Mouse (Mus musculus): ENCODE data around the gene Met. TPM values are rescaled to one million over a fixed set of nuclear protein-coding genes. Genes with fewer than 3 reads are reported as not detected.

The Met gene
- total and polyA plus RNA-seq, 3 experiments = 0.13 to 0.53 (median 0.26) TPM

GRCm38 (mm10) chr6:17548786-17549185 is 85.2 kb downstream of the Met start:
- Histone ChIP-seq H3K27ac (ENCODE audit: insufficient read depth, low read depth) (no peak overlapping the region), H3K9ac (ENCODE audit: insufficient read depth, low read depth) (no peak overlapping the region), H3K9me3 (replicated peaks; ENCODE audit: low read length) (no peaks in the 10 kb centered on the region), H3K79me2 (replicated peaks; ENCODE audit: control insufficient read depth, extremely low read depth, insufficient read depth, poor library complexity, severe bottlenecking) (no peaks in the 10 kb centered on the region), H3K4me2 (ENCODE audit: insufficient read depth, low read depth, poor library complexity, severe bottlenecking) (no peak overlapping the region), H3K4me3 (replicated peaks in 1 of 3; ENCODE audit: low read depth in 2 of 3, low read length in 2 of 3, poor library complexity in 1 of 3) (no peak overlapping the region), H3K36me3 (replicated peaks in 1 of 2; ENCODE audit: control insufficient read depth in 1 of 2, insufficient read depth in 1 of 2, low read length in 1 of 2) (no peaks in the 10 kb centered on the region), H3K4me1 (ENCODE audit: control insufficient read depth in 1 of 2, insufficient read depth in 2 of 2) (peaks cover 2 to 11% of the 10 kb centered on the region in 2 experiments; a peak in 2 of 4 replicates), H3K27me3 (replicated peaks) (no peaks in the 10 kb centered on the region)
- TF ChIP-seq ZKSCAN1 (IDR thresholded peaks at IDR 0.05; ENCODE audit: borderline replicate concordance, low read depth, low read length) (no peak), BHLHE40 (IDR thresholded peaks at IDR 0.05; ENCODE audit: low read depth, low read length) (no peak), ZC3H11A (IDR thresholded peaks at IDR 0.05; ENCODE audit: low read depth, low read length) (no peak), KAT2A (IDR thresholded peaks at IDR 0.05; ENCODE audit: insufficient replicate concordance, low read length) (no peak), MEF2A (IDR thresholded peaks at IDR 0.05; ENCODE audit: borderline replicate concordance, low read depth, low read length) (no peak), NRF1 (IDR thresholded peaks at IDR 0.05; ENCODE audit: low read depth, low read length) (no peak), POLR2A (IDR thresholded peaks at IDR 0.05; ENCODE audit: low read depth, low read length) (no peak), MXI1 (IDR thresholded peaks at IDR 0.05; ENCODE audit: low read depth, low read length) (no peak), UBTF (IDR thresholded peaks at IDR 0.05; ENCODE audit: low read depth, low read length) (no peak), USF1 (IDR thresholded peaks at IDR 0.05; ENCODE audit: low read depth, low read length) (no peak), SIN3A (IDR thresholded peaks at IDR 0.05; ENCODE audit: low read length) (no peak), MYC (IDR thresholded peaks at IDR 0.05; ENCODE audit: low read depth, low read length) (no peak), E2F4 (IDR thresholded peaks at IDR 0.05; ENCODE audit: insufficient replicate concordance, low read depth, low read length) (no peak), PAX5 (IDR thresholded peaks at IDR 0.05; ENCODE audit: low read length) (no peak)
- no peak for DNase-seq (ENCODE audit: extremely low read depth)
- dilution Hi-C loops (cut with MboI; ENCODE audit: extremely low pct_ligation_motif_present, extremely low pct_unique_long_range_greater_than_20kb, low sequenced_read_pairs) (no loop called here), in situ Hi-C loops (cut with MboI; ENCODE audit: low pct_ligation_motif_present, low pct_unique_long_range_greater_than_20kb, low sequenced_read_pairs) (no loop called here)

- dilution Hi-C loops (cut with MboI; ENCODE audit: extremely low pct_ligation_motif_present, extremely low pct_unique_long_range_greater_than_20kb, low sequenced_read_pairs) = no loop called here
- H3K36me3 ChIP-seq (replicated peaks in 1 of 2; ENCODE audit: control insufficient read depth in 1 of 2, insufficient read depth in 1 of 2, low read length in 1 of 2) = no peaks in the 10 kb centered on the region
Observed at GRCm38 (mm10) chr6:17549645-17550044, 86.0 kb downstream of the Met start.

More at GRCm38 (mm10) chr6:17549645-17550044, 86.0 kb downstream of the Met start:
- no peak overlapping the region for H3K9ac ChIP-seq (ENCODE audit: insufficient read depth, low read depth)
- in situ Hi-C loops (cut with MboI; ENCODE audit: low pct_ligation_motif_present, low pct_unique_long_range_greater_than_20kb, low sequenced_read_pairs) = no loop called here
- no peak for DNase-seq (ENCODE audit: extremely low read depth)
- no peaks in the 10 kb centered on the region for H3K27me3 ChIP-seq (replicated peaks)
- TF ChIP-seq RCOR1 (conservative IDR thresholded peaks at IDR 0.05; ENCODE audit: low read depth, low read length) (no peak), MXI1 (IDR thresholded peaks at IDR 0.05; ENCODE audit: low read depth, low read length) (no peak), NRF1 (IDR thresholded peaks at IDR 0.05; ENCODE audit: low read depth, low read length) (no peak)
- H3K4me1 ChIP-seq (ENCODE audit: control insufficient read depth in 1 of 2, insufficient read depth in 2 of 2) = peaks cover 2 to 14% of the 10 kb centered on the region in 2 experiments; a peak in 2 of 4 replicates
- H3K4me3 ChIP-seq (replicated peaks in 1 of 3; ENCODE audit: low read depth in 2 of 3, low read length in 2 of 3, poor library complexity in 1 of 3) = no peak overlapping the region
- no peaks in the 10 kb centered on the region for H3K9me3 ChIP-seq (replicated peaks; ENCODE audit: low read length)
- no peak overlapping the region for H3K4me2 ChIP-seq (ENCODE audit: insufficient read depth, low read depth, poor library complexity, severe bottlenecking)
- no peaks in the 10 kb centered on the region for H3K79me2 ChIP-seq (replicated peaks; ENCODE audit: control insufficient read depth, extremely low read depth, insufficient read depth, poor library complexity, severe bottlenecking)
- H3K27ac ChIP-seq (ENCODE audit: insufficient read depth, low read depth) = no peak overlapping the region
